Mouse (Mus musculus): ENCODE data around the gene Ahsa1. TPM values are rescaled to one million over a fixed set of nuclear protein-coding genes. Genes with fewer than 3 reads are reported as not detected.

The Ahsa1 gene
- polyA plus RNA-seq, 1 experiment, result 64.5 TPM

- no peak overlapping the region for H3K4me3 ChIP-seq (ENCODE audit: control insufficient read depth, insufficient read depth, low read length)
- no peak for TF ChIP-seq POLR2A (IDR thresholded peaks at IDR 0.05; ENCODE audit: control insufficient read depth, extremely low read depth, insufficient read depth, low read length, poor library complexity)
- TF ChIP-seq CTCF (IDR thresholded peaks at IDR 0.05; ENCODE audit: borderline replicate concordance, control insufficient read depth, extremely low read depth, insufficient read depth, low read length, poor library complexity), result no peak
- no peak overlapping the region for H3K27ac ChIP-seq (ENCODE audit: control insufficient read depth, insufficient read depth, low read length)
- no peak for DNase-seq
- no peaks in the 10 kb centered on the region for H3K4me1 ChIP-seq (replicated peaks; ENCODE audit: control insufficient read depth, insufficient read depth, low read length)
- H3K36me3 ChIP-seq (ENCODE audit: control insufficient read depth, insufficient read depth, low read length), result no peaks in the 10 kb centered on the region
- no peaks in the 10 kb centered on the region for H3K27me3 ChIP-seq (ENCODE audit: control insufficient read depth, insufficient read depth, low read length)
These were observed 35.8 kb upstream of the Ahsa1 start for GRCm38 (mm10) chr12:87230379-87230895.

- H3K27ac ChIP-seq (ENCODE audit: control insufficient read depth, insufficient read depth, low read length), result no peak overlapping the region
- no peak for TF ChIP-seq POLR2A (IDR thresholded peaks at IDR 0.05; ENCODE audit: control insufficient read depth, extremely low read depth, insufficient read depth, low read length, poor library complexity)
- TF ChIP-seq CTCF (IDR thresholded peaks at IDR 0.05; ENCODE audit: borderline replicate concordance, control insufficient read depth, extremely low read depth, insufficient read depth, low read length, poor library complexity), result no peak
- H3K4me3 ChIP-seq (ENCODE audit: control insufficient read depth, insufficient read depth, low read length), result no peak overlapping the region
- no peaks in the 10 kb centered on the region for H3K27me3 ChIP-seq (ENCODE audit: control insufficient read depth, insufficient read depth, low read length)
- peaks cover 20% of the 10 kb centered on the region for H3K36me3 ChIP-seq (ENCODE audit: control insufficient read depth, insufficient read depth, low read length)
- no peaks in the 10 kb centered on the region for H3K4me1 ChIP-seq (replicated peaks; ENCODE audit: control insufficient read depth, insufficient read depth, low read length)
- no peak for DNase-seq
- 31% methylated on average over 5 of the region's 5 CpGs for WGBS
These were observed 29.3 kb upstream of the Ahsa1 start for GRCm38 (mm10) chr12:87236882-87237483.

- TF ChIP-seq CTCF (IDR thresholded peaks at IDR 0.05; ENCODE audit: borderline replicate concordance, control insufficient read depth, extremely low read depth, insufficient read depth, low read length, poor library complexity) (no peak), POLR2A (IDR thresholded peaks at IDR 0.05; ENCODE audit: control insufficient read depth, extremely low read depth, insufficient read depth, low read length, poor library complexity) (no peak)
These were observed 27.6 kb upstream of the Ahsa1 start, which contains the start of gene Noxred1 for GRCm38 (mm10) chr12:87238632-87239031. Gene Noxred1 (minus strand): TSS chr12:87238732.

GRCm38 (mm10) chr12:87250161-87250560 is 16.1 kb upstream of the Ahsa1 start:
- H3K27me3 ChIP-seq (ENCODE audit: control insufficient read depth, insufficient read depth, low read length), result no peaks in the 10 kb centered on the region
- DNase-seq, result no peak
- H3K36me3 ChIP-seq (ENCODE audit: control insufficient read depth, insufficient read depth, low read length), result peaks cover 38% of the 10 kb centered on the region
- no peaks in the 10 kb centered on the region for H3K4me1 ChIP-seq (replicated peaks; ENCODE audit: control insufficient read depth, insufficient read depth, low read length)
- 96% methylated on average over 6 of the region's 6 CpGs for WGBS
- no peak overlapping the region for H3K4me3 ChIP-seq (ENCODE audit: control insufficient read depth, insufficient read depth, low read length)
- TF ChIP-seq CTCF (IDR thresholded peaks at IDR 0.05; ENCODE audit: borderline replicate concordance, control insufficient read depth, extremely low read depth, insufficient read depth, low read length, poor library complexity) (no peak), POLR2A (IDR thresholded peaks at IDR 0.05; ENCODE audit: control insufficient read depth, extremely low read depth, insufficient read depth, low read length, poor library complexity) (no peak)
- no peak overlapping the region for H3K27ac ChIP-seq (ENCODE audit: control insufficient read depth, insufficient read depth, low read length)

More at GRCm38 (mm10) chr12:87238632-87239031, 27.6 kb upstream of the Ahsa1 start, which contains the start of gene Noxred1:
- no peak for DNase-seq
- Histone ChIP-seq H3K27me3 (ENCODE audit: control insufficient read depth, insufficient read depth, low read length) (no peaks in the 10 kb centered on the region), H3K27ac (ENCODE audit: control insufficient read depth, insufficient read depth, low read length) (no peak within 1 kb of the TSS), H3K36me3 (ENCODE audit: control insufficient read depth, insufficient read depth, low read length) (peaks cover 20% of the 10 kb centered on the region), H3K4me1 (replicated peaks; ENCODE audit: control insufficient read depth, insufficient read depth, low read length) (no peaks in the 10 kb centered on the region), H3K4me3 (ENCODE audit: control insufficient read depth, insufficient read depth, low read length) (no peak within 1 kb of the TSS)
- WGBS, result 100% methylated on average over 1 of the region's 1 CpGs

- no peak overlapping the region for H3K4me3 ChIP-seq (ENCODE audit: control insufficient read depth, insufficient read depth, low read length)
- no peaks in the 10 kb centered on the region for H3K27me3 ChIP-seq (ENCODE audit: control insufficient read depth, insufficient read depth, low read length)
- H3K27ac ChIP-seq (ENCODE audit: control insufficient read depth, insufficient read depth, low read length), result no peak overlapping the region
- TF ChIP-seq POLR2A (IDR thresholded peaks at IDR 0.05; ENCODE audit: control insufficient read depth, extremely low read depth, insufficient read depth, low read length, poor library complexity) (no peak), CTCF (IDR thresholded peaks at IDR 0.05; ENCODE audit: borderline replicate concordance, control insufficient read depth, extremely low read depth, insufficient read depth, low read length, poor library complexity) (no peak)
- no peak for DNase-seq
- WGBS, result 95% methylated on average over 6 of the region's 6 CpGs
- no peaks in the 10 kb centered on the region for H3K4me1 ChIP-seq (replicated peaks; ENCODE audit: control insufficient read depth, insufficient read depth, low read length)
- H3K36me3 ChIP-seq (ENCODE audit: control insufficient read depth, insufficient read depth, low read length), result peaks cover 42% of the 10 kb centered on the region
These were observed 12.4 kb upstream of the Ahsa1 start for GRCm38 (mm10) chr12:87253878-87254277.

- no peaks in the 10 kb centered on the region for H3K27me3 ChIP-seq (ENCODE audit: control insufficient read depth, insufficient read depth, low read length)
- DNase-seq, result no peak
- H3K27ac ChIP-seq (ENCODE audit: control insufficient read depth, insufficient read depth, low read length), result no peak overlapping the region
- no peaks in the 10 kb centered on the region for H3K4me1 ChIP-seq (replicated peaks; ENCODE audit: control insufficient read depth, insufficient read depth, low read length)
- H3K4me3 ChIP-seq (ENCODE audit: control insufficient read depth, insufficient read depth, low read length), result no peak overlapping the region
- 91% methylated on average over 5 of the region's 5 CpGs for WGBS
- TF ChIP-seq POLR2A (IDR thresholded peaks at IDR 0.05; ENCODE audit: control insufficient read depth, extremely low read depth, insufficient read depth, low read length, poor library complexity) (no peak), CTCF (IDR thresholded peaks at IDR 0.05; ENCODE audit: borderline replicate concordance, control insufficient read depth, extremely low read depth, insufficient read depth, low read length, poor library complexity) (no peak)
- peaks cover 36% of the 10 kb centered on the region for H3K36me3 ChIP-seq (ENCODE audit: control insufficient read depth, insufficient read depth, low read length)
These were observed 9.7 kb upstream of the Ahsa1 start for GRCm38 (mm10) chr12:87256629-87257028.

Measured in thymus, adult 2 months (tissue).